Mouse (Mus musculus): ENCODE measurements around the gene Tmem259.

The Tmem259 gene

DNA sequence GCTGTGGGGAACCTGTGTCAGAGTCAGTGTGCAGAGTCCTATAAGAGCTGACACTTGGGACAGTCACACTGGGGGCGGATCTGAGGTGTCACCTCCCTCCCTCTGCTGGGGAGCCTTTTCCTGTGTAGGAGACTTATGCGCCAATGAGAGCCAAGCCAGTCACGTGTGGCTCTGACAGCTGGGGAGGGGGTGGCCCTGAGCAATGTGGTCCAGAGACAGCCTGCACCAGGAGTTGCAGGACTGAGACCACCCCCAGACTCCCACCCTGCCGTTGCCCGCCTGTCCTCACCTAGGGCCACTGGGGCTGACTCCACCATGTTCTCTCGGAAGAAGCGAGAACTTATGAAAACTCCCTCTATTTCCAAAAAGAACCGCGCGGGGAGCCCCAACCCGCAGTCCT, 32.4 kb upstream of the Tmem259 start, which contains the start of gene Arhgap45:
Arhgap45 (plus strand) TSS at position 143 of the 400 bp plus-strand sequence.
- DNase-seq (ENCODE audit: low read depth), result peak; percentile 96

DNA sequence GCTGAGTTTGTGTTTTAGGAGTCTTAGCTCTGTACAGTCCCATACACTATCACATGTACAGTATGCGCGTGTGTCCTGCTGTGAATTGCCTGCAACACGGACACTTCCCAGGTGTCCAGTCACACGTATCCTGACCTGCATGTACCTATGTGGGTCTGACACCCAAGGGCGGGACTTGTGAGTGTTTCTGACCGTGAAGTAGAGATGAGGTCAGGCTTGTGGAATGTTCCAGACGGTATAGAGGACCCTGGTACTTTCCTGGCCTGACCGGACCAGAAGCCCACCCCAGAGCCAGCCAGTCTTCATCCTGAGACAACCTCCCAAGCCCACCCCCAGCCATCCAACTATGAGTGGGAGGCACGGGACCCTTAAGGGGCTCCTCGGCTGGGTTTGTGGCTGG, 31.5 kb upstream of the Tmem259 start:
- DNase-seq (ENCODE audit: low read depth), result no peak

DNA sequence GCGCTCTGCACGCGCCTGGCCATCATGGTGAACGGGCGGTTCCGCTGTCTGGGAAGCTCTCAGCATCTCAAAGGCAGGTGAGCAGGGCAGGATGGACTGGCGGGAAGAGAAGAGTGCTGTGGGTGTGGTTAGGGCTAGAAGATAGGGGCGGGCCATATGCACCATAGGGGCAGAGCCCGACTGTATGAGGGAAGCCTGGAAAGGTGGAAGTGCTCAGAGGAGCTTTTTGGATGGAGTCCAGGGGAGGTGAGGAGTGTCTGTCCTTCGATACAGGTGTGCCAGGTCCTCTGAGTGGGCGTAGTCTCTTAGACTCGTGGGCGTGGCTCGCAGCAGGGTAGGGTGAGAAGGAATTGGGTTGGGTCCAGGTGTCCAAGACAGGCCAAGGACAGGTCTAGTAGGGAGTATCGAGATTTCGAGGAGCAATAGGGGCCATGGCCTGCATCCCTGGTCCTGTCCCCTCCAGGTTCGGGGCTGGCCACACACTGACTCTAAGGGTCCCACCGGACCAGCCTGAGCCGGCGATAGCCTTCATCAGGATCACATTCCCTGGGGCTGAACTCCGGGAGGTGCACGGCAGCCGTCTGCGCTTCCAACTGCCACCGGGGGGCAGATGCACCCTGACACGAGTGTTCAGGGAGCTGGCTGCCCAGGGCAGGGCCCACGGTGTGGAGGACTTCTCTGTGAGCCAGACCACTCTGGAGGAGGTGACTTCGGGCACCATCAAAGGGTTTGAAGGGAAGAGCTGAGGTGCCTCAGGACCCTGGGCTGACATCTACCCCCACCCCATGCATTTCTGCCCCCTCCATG, 30.6 kb upstream of the Tmem259 start:
- peak; percentile 60 for DNase-seq (ENCODE audit: low read depth)

DNA sequence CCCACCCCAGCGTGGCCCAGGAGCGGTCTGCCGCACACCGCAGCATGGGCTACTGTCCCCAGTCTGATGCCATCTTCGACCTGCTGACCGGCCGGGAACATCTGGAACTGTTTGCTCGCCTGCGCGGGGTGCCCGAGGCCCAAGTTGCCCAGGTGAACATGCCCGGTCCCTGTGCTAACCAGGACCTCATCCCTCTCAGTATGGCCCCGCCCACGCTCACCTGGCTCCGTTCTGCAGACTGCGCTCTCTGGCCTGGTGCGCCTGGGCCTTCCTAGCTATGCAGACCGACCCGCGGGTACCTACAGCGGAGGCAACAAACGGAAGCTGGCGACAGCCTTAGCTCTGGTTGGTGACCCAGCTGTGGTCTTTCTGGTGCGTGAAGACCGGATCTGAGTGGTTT, 29.5 kb upstream of the Tmem259 start:
- DNase-seq (ENCODE audit: low read depth), result no peak

DNA sequence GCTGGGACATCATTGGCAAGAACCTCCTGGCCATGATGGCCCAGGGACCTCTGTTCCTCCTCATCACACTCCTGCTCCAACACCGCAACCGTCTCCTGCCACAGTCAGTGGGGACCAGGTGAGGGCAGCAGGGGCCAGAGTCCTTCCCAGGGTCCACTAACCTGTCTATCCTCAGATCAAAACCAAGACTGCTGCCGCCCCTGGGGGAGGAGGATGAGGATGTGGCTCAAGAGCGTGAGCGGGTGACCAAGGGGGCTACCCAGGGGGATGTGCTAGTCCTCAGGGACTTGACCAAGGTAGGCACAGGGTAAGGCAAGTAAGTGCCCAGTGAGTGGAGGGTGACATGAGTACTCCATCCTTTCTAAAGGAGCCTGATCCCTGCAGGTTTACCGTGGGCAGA, 27.6 kb upstream of the Tmem259 start:
- no peak for DNase-seq (ENCODE audit: low read depth)

DNA sequence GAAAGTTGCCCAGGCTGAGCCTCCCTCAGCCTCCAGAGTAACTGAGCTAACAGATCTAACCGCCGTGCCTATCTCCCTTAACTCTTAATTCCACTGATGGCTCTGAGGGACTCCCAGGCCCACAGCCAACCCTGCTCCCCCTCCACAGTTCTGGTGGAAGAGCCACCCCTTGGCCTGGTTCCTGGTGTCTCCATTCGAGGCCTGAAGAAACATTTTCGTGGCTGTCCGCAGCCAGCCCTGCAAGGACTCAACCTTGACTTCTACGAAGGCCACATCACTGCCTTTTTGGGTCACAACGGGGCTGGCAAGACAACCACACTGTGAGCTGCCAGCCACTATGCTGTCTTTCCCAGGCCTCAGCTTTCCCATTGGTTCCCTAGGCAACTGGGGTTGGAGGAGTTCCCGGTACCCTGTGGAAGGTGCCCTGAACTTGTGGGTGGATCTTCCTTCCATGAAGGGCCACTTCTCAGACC, 20.1 kb upstream of the Tmem259 start:
- no peak for DNase-seq (ENCODE audit: low read depth)

DNA sequence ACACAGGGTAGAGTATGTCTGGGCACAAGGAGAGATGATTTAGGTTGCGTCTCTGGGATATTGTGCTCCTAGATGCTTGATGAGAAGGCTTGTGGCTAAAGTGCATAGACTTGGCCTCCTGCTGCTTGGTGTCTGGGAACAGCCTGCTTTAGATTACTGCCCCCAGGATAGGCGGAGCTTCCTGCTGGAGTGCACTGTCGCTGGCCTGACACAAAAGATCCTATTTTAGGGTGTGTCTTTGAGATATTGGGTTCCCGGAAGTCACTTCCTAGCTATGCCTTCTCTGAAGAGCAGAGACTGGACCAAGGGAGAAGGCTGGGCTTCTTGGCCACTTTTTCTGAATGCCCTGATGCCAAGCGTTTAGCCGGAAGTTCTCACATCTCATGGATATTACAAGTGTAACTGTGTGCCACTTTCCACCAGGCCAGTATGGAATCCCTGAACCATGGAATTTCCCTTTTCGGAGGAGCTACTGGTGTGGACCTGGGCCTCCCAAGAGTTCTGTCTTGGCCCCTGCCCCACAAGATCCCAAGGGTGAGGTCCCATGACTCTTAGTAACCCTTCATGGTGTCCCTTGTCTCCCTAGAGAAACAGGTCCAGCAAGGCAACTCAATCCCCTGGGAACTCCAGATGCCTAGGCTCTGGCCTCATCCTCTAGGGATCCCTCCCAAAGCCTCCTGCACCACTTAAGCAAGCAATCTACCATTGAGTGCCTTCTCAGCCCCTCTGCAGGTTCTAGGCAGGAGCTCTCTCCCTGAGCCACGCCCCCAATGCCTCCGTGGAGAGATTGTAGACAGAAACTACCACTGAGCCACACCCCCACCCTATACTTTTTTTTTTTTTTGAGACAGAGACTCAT, 19.5 kb upstream of the Tmem259 start:
- no peak for DNase-seq (ENCODE audit: low read depth)

DNA sequence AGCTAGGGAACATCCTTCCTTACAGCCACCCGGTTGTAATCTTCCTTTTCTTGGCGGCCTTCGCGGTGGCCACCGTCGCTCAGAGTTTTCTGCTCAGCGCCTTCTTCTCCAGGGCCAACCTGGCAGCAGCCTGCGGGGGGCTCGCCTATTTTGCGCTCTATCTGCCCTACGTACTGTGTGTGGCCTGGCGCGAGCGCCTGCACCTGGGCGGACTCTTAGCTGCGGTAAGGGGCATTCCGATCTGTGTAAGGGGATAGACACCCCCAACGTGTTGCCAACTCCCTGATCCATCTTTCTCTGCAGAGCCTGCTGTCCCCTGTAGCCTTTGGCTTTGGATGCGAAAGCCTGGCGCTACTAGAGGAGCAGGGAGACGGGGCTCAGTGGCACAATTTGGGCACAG, 18.7 kb upstream of the Tmem259 start:
- no peak for DNase-seq (ENCODE audit: low read depth)

DNA sequence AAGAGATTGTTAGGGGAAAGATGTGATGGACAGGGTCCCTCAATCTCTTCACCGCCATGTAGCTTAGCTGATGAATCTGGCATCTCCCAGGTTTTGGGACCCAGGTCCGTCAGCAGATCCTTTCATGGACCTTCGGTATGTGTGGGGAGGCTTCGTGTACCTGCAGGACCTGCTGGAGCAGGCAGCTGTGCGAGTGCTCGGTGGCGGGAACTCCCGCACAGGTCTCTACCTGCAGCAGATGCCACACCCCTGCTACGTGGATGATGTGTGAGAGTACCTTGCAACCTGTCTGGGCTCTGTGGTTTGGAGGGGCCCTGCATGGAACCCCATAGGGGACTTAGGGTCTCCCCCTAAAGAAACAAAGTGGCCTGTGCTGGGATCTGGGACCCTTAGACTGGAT, 17.8 kb upstream of the Tmem259 start:
- no peak for DNase-seq (ENCODE audit: low read depth)

DNA sequence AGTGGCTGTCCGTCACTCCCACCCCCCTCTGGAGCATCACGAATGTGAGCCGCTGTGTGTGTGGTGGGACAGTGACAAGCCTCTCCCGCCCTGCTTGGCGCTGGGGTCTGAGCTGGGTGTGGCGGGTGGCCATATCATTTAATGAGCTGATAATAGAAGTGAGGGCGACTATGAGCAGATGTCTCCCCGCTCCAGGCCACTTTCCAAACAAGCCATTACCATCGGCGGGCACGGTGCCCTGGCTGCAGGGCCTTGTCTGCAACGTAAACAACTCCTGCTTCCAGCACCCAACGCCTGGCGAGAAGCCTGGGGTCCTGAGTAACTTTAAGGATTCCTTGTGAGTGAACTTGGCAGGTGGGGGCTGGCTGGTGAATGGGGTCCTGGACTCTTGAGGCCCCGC, 13.7 kb upstream of the Tmem259 start:
- DNase-seq (ENCODE audit: low read depth), result no peak

DNA sequence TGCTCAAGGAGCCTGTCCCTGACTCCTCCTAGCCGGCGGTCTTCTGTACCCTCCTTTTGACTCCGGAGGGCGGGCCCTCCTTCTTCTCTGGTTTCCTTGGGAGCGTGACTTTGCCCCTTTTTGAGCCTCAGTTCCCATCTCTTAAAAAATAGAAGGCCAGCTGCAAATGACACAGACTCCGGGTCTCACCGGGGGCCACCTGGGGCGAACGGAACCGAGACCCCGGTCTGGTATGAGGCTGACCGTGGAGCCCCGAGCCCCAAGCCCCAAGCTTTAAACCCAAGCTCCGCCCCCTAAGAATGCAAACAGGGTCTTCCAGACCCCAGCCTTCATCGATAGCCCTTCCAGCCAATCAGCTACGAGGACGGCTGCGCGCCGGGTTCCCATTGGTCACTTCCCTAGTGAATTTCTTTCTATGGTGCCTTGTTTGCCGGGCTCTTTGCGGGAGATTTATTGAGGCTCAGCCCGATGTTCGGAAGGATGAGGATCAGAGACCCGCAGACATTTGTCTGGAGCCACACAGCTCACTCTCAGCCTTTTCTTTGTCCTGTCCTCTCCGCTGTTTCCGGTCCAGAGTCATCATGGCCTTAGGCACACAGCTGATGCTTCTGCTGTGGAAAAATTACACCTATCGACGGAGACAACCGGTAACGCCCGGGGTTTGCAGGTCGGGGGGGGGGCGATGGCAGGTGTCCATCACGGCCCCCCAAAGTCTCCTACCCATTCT, 13.1 kb upstream of the Tmem259 start:
- DNase-seq (ENCODE audit: low read depth), result peak; percentile 89

DNA sequence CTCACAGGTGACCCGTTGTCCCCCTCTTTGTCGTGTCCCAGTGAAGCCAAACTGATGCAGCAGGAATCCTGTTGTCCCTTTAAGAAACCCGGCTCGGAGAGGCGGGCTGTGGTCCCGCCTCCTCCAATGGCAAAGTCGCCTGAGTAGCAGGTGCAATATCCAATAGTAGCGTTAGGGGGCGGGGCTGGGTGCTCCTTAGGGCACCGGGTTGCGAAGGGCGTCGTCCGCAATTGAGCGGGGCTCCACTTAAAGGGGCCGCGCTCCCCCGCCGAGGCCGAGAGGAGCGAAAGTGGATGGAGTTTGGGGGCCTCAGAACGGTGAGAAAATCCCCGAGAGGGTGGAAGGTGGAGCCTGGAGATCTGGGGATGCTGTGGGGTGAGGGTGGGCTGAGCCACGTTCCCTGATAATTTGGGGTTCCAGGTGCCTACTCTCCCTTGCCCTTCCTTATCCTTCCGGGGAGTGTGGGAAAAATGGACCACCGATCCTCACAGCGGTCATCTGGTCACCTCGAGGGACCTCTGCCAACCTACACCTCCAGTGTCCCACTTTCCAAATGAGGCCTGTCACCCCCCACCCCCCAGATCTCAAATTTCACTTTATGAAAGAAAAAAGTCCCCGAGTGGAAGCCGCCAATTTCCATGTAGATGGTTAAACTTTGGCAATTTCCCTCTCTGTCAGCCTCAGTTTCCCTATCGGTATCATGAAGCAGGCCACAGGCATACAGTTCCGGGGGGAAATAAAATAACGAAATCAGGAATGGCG, 12.3 kb upstream of the Tmem259 start, which contains the start of gene Abca7:
Abca7 (plus strand) TSS at position 223 of the 762 bp plus-strand sequence.
- peak; percentile 96 for DNase-seq (ENCODE audit: low read depth)

DNA sequence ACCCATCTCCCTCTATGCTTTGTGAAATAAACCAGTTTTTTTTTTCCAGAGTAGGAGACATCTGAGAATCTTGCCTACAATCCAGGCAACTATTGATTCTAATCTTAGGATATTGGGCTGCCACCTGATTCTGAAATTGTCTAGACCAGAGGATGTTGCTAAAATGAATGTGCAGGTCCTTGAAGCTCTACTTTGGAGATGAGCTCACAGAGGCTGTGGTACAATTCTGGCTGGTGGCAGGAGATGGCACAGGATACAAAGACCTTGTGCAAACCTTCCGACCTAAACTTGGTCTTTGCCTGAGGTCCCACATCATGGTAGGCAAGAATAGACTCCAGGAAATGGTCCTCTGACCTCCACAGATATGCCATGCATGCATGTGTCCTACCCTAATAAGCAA, 11.5 kb upstream of the Tmem259 start:
- DNase-seq (ENCODE audit: low read depth), result peak; percentile 58

DNA sequence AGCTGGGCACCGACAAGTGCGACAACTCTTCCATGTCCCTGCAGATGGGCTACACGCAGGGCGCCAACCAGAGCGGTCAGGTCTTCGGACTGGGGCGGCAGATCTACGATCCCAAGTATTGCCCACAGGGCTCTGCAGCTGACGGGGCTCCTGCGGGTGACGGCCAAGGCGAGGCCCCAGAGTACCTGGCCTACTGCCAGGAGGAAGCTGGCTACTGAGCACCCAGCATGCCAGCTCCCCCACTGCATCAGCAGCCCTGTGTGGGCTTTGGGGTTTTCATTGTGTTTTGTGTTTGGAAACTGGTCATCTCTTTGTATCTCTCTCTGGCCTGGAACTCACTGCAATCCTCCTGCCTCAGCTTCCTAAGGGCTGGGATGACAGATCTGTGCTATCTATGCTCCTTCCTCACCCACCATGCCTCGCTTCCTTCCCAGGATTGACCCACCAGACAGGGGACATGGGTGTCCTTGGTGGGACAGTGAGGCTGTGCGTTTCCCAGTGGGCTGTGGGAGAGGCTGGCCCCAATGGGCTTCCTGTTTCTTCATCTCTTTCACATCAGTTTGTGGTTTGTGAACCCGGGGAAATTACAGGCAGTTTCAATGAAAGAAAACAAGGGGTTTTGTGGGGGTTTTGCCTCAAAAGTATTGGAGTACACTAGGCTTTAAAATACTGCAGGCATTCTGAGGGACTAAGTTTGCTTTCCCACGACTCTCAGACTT, 10.4 kb upstream of the Tmem259 start:
- peak; percentile 90 for DNase-seq (ENCODE audit: low read depth)

DNA sequence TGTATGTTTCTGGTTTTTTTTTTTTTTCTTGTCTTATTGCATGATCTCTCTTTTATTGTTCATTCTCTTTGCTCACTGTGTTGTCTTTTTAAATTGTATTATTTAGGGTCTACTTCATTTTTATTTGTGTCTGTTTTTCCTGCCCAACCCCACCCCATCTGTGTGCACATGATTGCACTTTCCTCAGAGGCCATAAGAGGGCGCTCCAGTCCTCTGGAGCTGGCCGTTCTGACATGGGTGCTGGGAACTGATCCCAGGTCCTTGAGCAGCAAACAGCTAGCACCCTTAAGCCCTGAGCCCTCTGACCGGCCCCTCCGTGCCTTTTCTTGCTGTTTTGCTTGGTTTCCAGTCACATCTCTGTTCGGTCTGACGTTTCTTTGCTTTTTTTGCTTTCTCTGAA, 7.4 kb upstream of the Tmem259 start:
- no peak for DNase-seq (ENCODE audit: low read depth)

DNA sequence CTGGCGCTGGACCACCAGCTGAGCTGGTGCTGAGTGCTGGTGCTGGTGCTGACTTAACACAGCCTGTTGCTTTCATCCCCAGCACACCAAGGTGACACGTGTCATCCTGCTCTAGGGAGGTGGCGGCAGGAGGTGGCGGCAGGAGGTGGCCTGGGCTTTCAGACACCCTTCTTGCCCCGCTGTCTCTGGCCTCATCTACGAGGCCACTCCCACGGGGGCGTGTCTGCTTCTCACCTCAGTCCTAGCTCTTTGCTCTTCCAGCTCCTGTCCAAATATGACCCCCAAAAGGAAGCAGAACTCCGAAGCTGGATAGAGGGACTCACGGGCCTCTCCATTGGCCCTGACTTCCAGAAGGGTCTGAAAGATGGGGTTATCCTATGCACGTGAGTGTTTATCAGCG, 7.0 kb upstream of the Tmem259 start:
- DNase-seq (ENCODE audit: low read depth), result no peak

DNA sequence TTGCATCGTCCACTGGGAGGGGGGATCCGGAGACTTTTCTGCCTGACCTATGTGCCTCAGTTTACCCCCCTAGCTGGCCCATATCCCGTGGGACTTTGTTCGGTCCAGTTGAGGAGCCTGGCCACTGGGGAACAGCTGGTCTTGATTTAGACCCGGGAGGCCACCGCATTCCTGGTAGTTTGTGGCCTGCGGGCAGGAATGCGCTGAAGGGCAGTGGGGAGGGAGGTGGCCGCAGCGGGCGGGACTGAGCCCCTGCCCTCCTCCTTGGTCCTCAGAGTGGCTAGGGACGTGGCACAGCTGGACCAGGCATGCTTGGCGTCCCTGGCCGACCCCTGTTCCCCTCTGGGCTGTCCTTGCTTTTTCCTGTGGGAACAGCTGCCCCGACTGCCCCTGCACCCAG, 5.7 kb upstream of the Tmem259 start:
- DNase-seq (ENCODE audit: low read depth), result no peak

DNA sequence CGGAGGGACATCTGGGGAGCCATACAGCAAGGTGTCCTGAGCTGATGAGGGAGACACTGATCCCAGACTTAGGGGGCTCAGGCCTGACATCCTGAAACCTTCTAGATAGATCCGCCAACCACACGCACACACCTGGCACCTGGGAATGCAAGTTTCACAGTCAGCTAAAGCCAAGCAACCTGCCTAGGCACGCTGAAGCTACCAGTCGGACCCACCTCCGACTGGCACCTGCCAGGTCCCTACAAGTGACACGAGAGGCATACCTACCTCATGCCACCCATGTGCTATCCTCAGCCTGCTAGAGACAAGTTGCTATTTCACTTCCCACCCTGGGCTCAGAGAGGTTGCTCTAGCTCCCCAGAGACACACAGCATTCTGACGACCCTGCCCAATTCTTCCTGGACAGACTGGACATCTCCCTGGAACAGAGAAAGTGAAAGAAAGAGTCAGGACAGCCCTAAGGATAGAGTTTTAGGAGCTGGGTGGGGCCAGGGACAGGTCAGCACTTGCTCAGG, 5.2 kb upstream of the Tmem259 start:
- no peak for DNase-seq (ENCODE audit: low read depth)

DNA sequence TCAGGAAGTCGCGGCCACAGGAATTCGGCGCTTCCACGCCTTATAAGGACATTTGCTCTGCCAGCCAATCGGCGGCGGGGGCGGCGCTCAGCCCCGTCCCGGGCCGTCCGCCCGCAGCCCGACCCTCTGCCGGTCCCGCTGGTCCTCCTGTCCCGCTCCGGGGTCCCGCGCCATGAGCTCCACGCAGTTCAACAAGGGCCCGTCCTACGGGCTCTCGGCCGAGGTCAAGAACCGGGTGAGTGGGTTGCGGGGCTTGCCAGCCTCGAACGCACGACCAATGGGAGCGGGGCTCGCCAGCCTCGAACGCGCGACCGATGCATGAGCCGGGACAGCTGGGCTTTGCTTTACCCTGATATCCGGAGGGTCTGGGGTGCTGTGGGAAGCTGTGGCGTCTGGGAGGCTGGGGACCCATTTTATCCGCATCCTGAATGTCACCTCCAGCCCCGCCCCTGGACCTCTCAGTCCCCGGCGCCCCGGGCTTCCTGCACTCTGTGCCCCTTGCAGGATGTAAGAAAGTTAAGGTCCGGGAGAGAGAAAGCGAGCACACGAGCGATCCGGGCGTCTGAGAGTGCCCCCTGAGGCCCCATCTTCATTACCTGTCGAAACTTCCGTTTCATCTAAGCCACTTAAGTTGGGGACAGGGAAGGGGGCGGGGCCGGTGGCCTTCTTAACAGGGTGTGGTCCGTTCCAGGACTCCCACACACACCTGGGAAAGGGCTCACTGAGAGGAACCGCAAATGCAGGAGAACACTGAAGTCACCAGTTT, 4.6 kb upstream of the Tmem259 start, which contains the start of gene Cnn2:
Cnn2 (plus strand) TSS at position 79 of the 766 bp plus-strand sequence.
- peak; percentile 50 for DNase-seq (ENCODE audit: low read depth)

All from 416B (cell line).